Mouse (Mus musculus) gastrocnemius, postnatal 36 days (tissue): ENCODE measurements around the gene Rab3c. TPM values are rescaled to one million over a fixed set of nuclear protein-coding genes. Genes with fewer than 3 reads are reported as not detected.

ENCODE experiments used
- DNase-seq, 2 experiments: peaks; one replicate each; pipeline ENCODE4 v3.0.0; 2022
- intact Hi-C: fragments of 180-260 bp; cut with DNase I; formaldehyde crosslinking; loops from one replicate; pipeline ENCODE4 v1.15.1; 2025
- total RNA-seq, 2 experiments: library from RNA; stranded (reverse); gene quantifications; 2 replicates each; pipeline ENCODE4 v1.2.3; 2021

Gene Rab3c
- total RNA-seq, 2 experiments from 2014 or later: not detected

DNA sequence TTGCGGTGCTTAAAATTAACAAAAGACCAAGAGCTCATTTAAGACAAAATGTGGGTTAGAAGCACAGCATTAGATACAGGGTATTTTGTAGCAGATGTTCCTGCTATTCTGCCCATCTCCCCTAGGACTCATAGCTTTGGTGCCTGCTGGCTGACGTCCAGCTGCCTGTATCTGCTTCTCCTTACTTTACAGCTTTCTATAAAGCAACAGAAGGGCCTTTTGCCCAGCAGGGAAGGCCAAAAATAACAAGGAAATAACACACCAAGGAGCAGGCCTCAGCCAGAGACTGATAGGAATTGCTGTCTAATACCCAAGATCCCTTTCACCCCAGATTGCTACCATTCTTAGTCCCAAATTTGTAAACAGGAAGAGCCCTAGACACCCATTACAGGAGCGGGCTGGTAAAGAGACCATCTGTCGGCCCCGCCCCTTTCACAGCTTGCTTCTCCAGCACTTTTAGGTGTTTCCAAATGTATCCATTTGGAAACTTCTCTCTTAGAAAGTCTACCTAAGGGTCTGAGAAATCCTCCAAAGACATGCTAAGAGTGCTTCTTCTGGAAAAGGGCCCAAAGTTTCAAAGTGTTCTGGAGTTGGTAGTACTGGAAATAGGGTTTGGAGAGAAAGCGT lies 183.3 kb downstream of the Rab3c start:
- DNase-seq: no peak
- intact Hi-C loops: no loop called here

DNA sequence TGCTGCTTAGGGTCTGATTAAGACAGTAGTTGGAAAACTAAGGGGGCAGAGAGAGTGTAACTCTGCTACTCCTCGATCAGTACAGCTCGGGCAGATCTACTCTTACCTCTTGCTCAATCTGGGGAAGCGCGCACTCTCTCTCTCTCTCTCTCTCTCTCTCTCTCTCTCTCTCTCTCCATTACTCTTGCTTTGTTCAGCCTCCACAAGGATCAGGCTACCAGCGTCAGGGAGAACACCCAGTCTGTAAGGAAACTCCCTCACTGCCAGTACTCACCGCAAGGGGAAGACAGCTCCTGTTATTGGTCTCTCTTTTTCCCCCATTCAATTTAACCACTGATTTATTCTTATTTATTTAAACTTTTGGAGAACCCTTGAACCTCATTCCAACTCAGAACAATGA lies 185.8 kb downstream of the Rab3c start:
- DNase-seq: no peak
- intact Hi-C loops: no loop called here

DNA sequence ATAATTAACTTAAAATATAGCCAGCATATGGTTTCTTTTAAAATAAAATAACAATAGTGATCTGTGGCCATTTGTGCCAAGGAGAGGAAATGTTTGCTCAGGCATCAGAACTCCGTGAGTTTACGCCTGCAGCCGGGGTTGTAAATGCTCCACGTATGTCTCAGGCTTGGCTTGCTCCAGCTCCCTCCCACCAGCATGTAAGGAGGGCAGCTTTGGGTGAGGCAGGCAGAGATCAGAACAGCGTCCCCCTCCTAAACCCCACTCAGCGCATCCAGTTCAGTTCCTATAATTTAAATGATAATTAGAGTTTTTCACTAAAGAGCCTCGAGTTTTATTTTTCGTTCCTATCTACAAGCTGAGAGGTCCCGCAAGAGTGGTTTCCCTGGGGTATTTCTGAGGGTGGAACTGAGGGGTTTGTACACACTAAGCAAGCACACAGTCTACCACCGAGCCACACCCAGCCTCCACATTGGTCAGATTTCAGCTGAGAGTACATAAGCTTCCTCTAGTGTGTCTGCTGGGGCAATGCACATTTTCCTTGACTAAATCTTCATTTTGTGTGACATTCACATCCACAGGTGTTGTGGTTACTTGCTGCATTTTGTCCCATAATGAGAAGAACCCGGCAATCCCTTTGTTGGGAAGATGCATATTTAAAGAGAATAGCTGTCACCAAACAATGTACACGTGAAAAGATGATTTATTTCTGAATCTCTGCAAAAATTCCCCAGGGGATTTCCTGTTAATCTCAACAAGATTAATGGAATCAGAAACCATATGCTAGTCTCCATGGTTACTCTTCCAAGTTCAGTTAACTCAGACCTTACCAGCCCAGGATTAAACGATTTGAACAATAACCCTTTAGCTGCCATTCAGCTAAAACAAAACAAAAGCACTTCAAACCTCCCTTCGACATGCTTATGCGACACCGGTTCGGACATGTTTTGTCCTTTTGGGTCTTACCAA lies 186.8 kb downstream of the Rab3c start:
- DNase-seq: no peak
- intact Hi-C loops: no loop called here

DNA sequence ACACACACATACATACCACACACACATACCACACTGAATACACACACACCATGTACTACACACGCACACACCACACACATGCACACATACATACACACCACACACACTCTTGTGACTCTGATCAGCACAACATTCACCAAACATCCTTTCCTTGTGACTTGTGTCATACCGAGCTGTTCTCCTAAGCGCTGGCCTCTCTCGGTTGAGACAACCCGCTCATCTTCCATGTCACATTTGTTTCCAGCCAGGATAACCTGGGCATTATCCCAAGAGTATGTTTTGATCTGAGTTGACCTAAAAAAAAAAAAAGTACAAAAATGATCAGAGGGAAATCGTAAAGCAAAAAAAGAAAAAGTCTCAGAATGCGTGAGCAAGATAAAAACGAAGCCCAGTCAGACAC lies 196.8 kb downstream of the Rab3c start:
- DNase-seq: no peak
- intact Hi-C loops: no loop called here

DNA sequence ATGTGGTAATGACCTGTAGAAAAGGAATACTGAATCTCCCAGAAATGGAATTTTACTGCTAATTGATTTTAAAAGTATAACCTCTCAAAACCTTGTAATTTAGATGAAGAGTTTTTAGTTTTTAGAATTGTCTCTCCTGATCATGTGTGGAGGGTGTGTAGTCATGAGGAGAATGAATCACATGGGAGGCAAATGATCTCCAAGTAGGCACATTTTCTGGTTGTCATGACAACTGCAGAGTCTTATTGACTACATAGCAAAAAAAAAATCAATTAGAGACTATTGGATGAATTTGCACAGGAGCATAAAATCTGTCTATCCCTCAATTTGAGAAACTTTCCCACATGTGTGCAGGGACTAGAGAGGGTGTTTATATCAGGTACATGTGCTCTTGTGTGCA lies 199.6 kb downstream of the Rab3c start:
- no peak for DNase-seq
- intact Hi-C loops: no loop called here

GRCm38 (mm10) chr13:110075587-110075986 lies 205.2 kb downstream of the Rab3c start:
- DNase-seq: no peak
- intact Hi-C loops: no loop called here

- intact Hi-C loops: no loop called here
Observed at GRCm38 (mm10) chr13:110074180-110074579, 206.6 kb downstream of the Rab3c start.

DNA sequence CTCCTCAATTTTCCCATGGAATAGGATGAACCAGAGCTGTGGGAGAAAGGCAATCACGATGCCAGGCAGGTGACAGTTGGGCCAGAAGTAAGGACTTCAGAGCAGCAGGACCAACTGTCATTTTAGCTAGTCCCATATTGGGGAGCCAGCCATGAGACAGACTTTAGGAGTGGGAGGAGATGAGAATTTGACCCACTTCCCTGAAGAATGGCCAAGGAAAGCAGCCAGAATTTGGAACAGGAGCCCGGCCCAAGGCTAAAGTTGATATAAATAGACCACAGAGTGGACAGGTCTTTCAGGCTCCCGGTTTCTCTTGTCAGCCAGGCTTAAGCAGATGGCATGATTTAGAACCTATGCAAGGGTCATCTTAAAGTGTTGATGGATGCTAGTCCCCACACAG lies 213.6 kb downstream of the Rab3c start:
- no peak for DNase-seq
- intact Hi-C loops: no loop called here

More at GRCm38 (mm10) chr13:110074180-110074579, 206.6 kb downstream of the Rab3c start:
- DNase-seq: no peak

DNA sequence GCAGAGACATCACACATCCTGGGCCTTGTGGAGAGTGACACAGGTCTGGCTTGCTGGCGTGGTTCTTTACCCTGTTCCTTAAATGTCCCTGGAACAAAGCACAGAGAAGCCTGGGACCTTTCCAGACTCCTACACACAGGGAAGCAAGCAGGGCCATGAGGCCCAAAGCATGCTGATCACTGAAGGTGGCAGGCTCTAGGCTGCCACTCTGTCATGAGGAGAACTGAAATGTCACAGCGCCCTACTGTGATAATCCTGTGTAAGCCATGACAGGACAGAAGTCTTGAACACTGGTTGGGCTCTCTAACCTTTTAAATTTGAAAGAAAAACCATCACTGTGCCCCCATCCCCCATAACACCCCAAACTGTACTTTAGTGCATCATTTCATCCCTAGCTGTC lies 214.1 kb downstream of the Rab3c start:
- intact Hi-C loops: no loop called here
- no peak for DNase-seq

DNA sequence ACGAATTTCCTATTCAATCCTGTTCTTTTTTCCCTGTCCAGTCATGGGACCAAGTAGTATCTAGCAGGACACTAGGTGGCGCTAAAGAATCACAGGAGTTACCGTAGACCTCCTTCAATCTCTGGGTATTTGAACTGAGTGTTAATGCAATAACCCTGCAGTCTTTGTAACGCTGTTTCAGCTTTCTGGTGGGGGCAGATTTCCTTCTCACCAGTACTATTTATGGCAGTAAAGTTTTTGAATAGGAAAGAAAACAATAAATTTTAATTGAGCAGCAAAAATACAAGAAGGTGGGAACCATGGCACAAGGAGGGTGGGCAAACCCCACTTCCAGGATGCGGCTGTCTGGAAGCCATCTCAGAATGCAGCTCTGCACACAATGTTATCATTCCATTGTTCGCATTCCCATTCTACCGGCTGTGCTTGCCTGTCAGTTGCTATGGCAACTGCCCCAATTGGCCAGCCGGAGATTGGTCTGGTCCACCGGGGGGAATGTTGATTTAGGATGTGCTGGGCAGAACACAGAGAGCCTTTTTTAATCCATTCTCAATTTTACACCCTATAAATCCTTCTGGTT lies 217.9 kb downstream of the Rab3c start:
- peak in 1 of 2 experiments; percentile 27 for DNase-seq
- intact Hi-C loops: loop anchor here (2.0 kb wide), 1 partner anchor 306 kb away; no protein-coding TSS in a partner anchor

- DNase-seq: no peak
- intact Hi-C loops: loop anchor here (2.0 kb wide), 1 partner anchor 307 kb away; no protein-coding TSS in a partner anchor
Observed at GRCm38 (mm10) chr13:110062288-110062687, 218.5 kb downstream of the Rab3c start.

- no peak for DNase-seq
- intact Hi-C loops: no loop called here
Observed at GRCm38 (mm10) chr13:110054538-110054937, 226.3 kb downstream of the Rab3c start.

- intact Hi-C loops: no loop called here
- no peak for DNase-seq
Observed at GRCm38 (mm10) chr13:110048767-110049434, 231.9 kb downstream of the Rab3c start.

DNA sequence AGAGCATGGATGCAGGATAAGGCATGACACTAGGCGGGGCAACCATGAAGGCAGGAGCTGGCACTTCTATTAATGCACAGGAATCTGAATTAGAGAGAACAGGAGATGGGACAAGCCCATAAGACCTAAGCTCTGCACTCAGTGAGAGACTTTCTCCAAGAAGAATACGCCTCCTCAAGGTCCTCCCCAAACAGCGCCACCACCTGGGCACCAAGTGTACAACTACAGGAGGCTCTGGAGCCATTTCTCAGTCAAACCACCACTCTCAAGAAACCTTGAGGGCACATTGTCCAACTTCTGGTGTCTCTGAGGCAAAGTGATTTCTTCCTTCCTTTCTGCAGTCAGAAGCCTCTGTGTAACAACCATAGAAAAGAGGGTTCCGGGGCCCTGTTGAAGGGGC lies 236.4 kb downstream of the Rab3c start:
- no peak for DNase-seq
- intact Hi-C loops: no loop called here

DNA sequence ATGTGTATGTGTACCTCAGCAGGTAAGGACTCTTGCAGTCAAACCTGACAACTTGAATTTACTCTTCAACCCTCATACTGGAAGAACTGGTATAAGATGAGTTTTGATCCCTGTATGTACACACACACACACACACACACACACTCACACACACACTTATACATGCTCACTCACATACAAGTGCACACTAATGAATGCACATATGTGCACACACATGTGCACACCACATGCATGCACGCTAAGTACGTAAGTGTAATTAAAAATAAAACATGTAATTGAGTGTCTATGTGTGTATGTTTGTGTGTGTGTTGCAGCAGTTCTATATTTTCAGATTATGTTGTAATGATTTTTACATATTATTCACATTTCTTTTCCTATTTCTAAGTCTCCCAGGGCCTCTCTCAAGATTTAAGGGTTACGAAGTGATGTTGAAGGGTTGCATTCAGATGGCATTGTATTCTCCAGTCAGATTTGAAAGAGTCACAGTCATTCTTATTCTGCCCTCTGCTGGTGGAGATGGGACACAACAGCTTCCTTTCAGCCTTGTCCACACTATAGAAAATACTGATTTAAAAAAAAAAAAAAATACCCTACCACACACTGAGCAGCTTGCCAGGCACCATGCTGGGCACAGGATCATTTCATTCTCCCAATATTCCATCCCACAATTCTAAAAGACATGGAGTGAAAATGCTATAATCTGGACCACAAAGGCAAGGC lies 240.9 kb downstream of the Rab3c start:
- no peak for DNase-seq

GRCm38 (mm10) chr13:110039170-110039569 lies 241.6 kb downstream of the Rab3c start:
- DNase-seq: no peak
- intact Hi-C loops: no loop called here

More for the DNA sequence above, 240.9 kb downstream of the Rab3c start:
- intact Hi-C loops: no loop called here

GRCm38 (mm10) chr13:110038521-110038920 lies 242.3 kb downstream of the Rab3c start:
- intact Hi-C loops: no loop called here
- no peak for DNase-seq

- intact Hi-C loops: no loop called here
- DNase-seq: no peak
Observed at GRCm38 (mm10) chr13:110034885-110035284, 245.9 kb downstream of the Rab3c start.

- intact Hi-C loops: no loop called here
- no peak for DNase-seq
Observed at GRCm38 (mm10) chr13:110034041-110034440, 246.8 kb downstream of the Rab3c start.

- intact Hi-C loops: no loop called here
- no peak for DNase-seq
Observed at GRCm38 (mm10) chr13:110031886-110032285, 248.9 kb downstream of the Rab3c start.
